Mouse (Mus musculus) left cerebral cortex, adult 2 months (tissue): ENCODE measurements around the gene Shcbp1l. TPM values are rescaled to one million over a fixed set of nuclear protein-coding genes. Genes with fewer than 3 reads are reported as not detected.

Experiments used
- DNase-seq, 2 experiments: peaks; one replicate each; pipeline ENCODE4 v3.0.0; 2021 to 2022; ENCODE audit warnings: low spot score in 2 of 2, mixed read lengths in 1 of 2; ENCODE audit errors: extremely low spot score in 1 of 2
- H3K27ac ChIP-seq: fragments of 200-600 bp; 2 replicates; pipeline ENCODE4 v1.8.1; 2022
- H3K4me3 ChIP-seq: fragments of 200-600 bp; 2 replicates; pipeline ENCODE4 v1.8.1; 2022
- CTCF ChIP-seq: fragments of 200-600 bp; IDR thresholded peaks from 2 replicates; pipeline ENCODE4 v1.8.1; 2022; ENCODE audit warnings: antibody characterized with exemption, mild to moderate bottlenecking, moderate library complexity
- intact Hi-C: fragments of 180-260 bp; cut with DNase I; formaldehyde crosslinking; loops from one replicate; pipeline ENCODE4 v1.15.1; 2025
- total RNA-seq, 2 experiments: library from RNA; stranded (reverse); gene quantifications; 2 replicates each; pipeline ENCODE4 v1.2.3; 2021

The Shcbp1l gene
- total RNA-seq, 2 experiments from 2014 or later, result 2.2 to 3.0 TPM

GRCm38 (mm10) chr1:153432329-153432728, 7.4 kb downstream of the Shcbp1l start:
- Histone ChIP-seq H3K27ac (no peak overlapping the region), H3K4me3 (no peak overlapping the region)
- no peak for DNase-seq
- intact Hi-C loops, result no loop called here
- TF ChIP-seq CTCF, result no peak

- Histone ChIP-seq H3K27ac (no peak overlapping the region), H3K4me3 (no peak overlapping the region)
- DNase-seq, result no peak
- TF ChIP-seq CTCF, result peak; percentile 2; the same call in 1 of the 2 replicates
- intact Hi-C loops, result no loop called here
Observed at GRCm38 (mm10) chr1:153433851-153434589, 9.1 kb downstream of the Shcbp1l start.

DNA sequence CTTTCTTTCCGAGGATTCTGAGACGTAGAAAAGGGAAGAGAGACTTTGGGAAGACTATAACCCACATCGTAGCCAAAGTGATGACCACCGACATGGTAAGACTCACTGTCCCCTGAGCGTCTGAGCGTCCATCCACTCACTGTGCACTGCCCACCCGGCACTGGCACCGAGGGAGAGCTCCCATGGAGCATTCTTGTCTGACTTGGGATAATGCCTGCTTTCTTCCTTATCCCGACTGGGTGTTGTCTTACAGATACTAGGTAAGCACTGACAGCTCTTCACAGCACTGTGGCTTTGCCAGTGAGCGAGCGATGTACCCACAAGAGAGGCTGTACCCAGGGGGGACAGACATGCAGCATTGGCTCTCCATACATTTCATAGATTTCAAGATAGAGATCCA, 12.6 kb downstream of the Shcbp1l start:
- TF ChIP-seq CTCF, result no peak
- intact Hi-C loops, result no loop called here
- Histone ChIP-seq H3K27ac (no peak overlapping the region), H3K4me3 (no peak overlapping the region)
- no peak for DNase-seq

DNA sequence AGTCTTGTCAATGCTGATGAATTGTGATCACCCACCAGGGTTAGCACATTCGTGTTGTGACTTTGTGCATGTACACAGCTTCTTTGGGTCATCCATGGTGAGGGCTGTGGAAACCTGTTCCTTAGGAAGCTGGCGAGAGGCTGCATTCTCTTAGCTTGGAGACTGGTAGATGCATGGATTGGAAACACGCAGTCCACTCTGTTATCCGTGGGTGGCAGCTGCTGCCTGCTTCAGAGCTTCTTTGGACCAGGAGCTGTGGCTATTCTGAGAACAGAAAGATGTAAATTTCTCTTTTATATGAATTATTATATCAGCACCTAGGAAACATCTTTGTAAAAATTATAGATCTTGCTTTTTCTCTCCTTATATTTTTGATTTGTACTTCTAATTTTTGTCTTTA, 15.8 kb downstream of the Shcbp1l start:
- H3K4me3 ChIP-seq, result no peak overlapping the region
- intact Hi-C loops, result no loop called here
- no peak for TF ChIP-seq CTCF
- peak overlapping the region; percentile 64; the same call in 1 of the 2 replicates for H3K27ac ChIP-seq
- DNase-seq, result no peak

DNA sequence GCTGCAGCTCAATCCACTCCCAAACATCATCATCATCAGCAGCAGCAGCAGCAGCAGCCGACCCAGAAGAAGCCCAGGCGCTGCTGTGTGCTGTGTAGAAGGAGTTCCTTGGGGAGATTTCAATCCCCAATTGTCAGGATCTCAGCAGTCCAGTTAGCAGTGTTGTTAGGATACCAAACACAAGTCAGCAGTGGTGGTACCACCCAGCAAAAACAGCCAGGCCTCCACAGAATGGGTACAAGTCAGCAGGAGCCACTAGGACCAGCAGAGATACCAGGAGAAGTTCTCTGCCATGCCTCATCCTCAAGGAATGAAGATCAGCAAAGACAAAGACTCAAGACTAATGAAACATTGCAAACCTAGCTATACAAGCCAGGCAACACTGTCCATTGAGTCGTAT, 16.7 kb downstream of the Shcbp1l start:
- intact Hi-C loops, result no loop called here
- no peak for DNase-seq
- no peak overlapping the region for H3K4me3 ChIP-seq
- TF ChIP-seq CTCF, result no peak
- no peak overlapping the region for H3K27ac ChIP-seq

GRCm38 (mm10) chr1:153443019-153443418, 18.1 kb downstream of the Shcbp1l start:
- Histone ChIP-seq H3K27ac (no peak overlapping the region), H3K4me3 (no peak overlapping the region)
- DNase-seq, result no peak
- intact Hi-C loops, result no loop called here
- no peak for TF ChIP-seq CTCF

DNA sequence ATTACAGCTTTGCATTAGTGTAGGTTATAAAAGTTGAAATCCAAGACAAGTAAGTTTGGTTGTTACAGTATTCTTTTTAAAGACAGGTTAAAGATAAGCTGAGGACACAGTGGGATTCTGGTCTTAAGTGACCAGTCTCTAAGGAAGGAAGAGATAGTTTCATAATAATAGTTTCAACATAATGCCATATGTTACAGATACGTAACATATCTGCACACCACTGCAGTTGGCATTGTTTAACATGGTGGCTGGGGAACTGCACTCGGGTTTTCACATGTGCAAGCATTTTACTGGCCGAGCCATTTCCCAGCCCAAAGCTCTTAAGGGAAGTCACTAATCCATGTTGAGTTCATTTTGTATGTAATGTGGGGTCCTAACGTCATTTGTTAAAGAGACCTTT, 18.7 kb downstream of the Shcbp1l start:
- no peak for DNase-seq
- Histone ChIP-seq H3K27ac (no peak overlapping the region), H3K4me3 (no peak overlapping the region)
- no peak for TF ChIP-seq CTCF
- intact Hi-C loops, result no loop called here

DNA sequence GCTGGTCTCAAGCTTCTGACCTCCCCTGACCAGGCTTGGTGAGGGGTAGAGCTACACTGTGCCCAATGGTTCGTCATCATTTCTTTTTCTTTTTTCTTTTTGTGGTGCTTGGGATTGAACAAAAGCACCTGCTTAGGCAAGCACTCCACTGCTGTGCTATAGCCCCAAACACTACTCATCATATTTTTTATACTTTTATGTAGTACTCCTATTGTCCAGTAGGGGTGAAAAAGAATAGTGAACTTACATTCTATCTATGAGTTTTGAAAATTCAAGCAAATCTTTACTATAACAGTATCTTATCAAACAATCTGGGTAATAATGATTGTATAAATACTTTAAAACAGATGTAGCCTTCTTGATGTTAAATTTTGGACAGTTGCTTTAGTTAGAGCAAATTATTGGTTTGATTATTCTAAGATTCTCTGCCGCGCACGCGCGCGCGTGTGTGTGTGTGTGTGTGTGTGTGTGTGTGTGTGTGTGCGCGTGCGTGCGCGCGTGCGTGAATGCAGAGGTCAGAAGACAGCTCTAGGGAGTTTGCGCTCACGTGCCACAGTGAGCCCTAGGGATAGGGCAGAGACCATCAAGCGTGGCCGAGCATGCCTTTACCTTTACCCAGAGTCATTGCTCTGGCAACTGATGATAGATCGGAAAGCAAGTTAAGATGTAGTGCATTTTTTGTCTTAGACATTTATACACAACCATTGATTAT, 21.3 kb downstream of the Shcbp1l start:
- Histone ChIP-seq H3K27ac (no peak overlapping the region), H3K4me3 (no peak overlapping the region)
- no peak for DNase-seq
- intact Hi-C loops, result no loop called here
- peak; percentile 35 for TF ChIP-seq CTCF

GRCm38 (mm10) chr1:153451237-153452154, 26.5 kb downstream of the Shcbp1l start:
- H3K4me3 ChIP-seq, result no peak overlapping the region
- no peak overlapping the region for H3K27ac ChIP-seq
- peak in 1 of 2 experiments; percentile 49 for DNase-seq
- intact Hi-C loops, result no loop called here
- TF ChIP-seq CTCF, result peak; percentile 86

DNA sequence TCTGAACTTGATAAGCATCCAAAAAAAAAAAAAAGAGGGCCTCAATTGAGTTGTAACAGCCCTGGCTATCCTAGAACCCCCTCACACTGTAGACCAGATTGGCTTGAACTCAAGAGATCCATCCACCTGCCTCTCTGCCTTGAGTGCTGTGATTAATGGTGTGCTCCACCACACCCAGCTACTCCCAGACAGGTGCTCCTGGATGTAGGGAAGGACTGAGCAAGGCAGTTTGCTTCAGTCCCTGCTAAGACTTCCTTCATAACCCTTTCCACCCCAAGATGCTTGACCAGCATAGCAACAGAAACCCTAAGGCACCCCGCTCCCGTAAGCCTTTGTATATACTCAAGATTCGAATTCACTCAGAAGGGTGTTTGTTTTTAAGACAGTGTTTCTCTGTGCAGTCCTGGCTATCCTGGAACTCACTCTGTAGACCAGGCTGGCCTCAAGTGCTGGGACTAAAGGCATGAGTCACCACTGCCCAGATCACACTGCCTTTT, 28.2 kb downstream of the Shcbp1l start:
- intact Hi-C loops, result no loop called here
- DNase-seq, result no peak
- TF ChIP-seq CTCF, result no peak
- H3K27ac ChIP-seq, result no peak overlapping the region
- no peak overlapping the region for H3K4me3 ChIP-seq

- no peak for DNase-seq
- no peak overlapping the region for H3K4me3 ChIP-seq
- TF ChIP-seq CTCF, result no peak
- H3K27ac ChIP-seq, result no peak overlapping the region
- intact Hi-C loops, result no loop called here
Observed at GRCm38 (mm10) chr1:153456137-153456536, 31.2 kb downstream of the Shcbp1l start.
